Mouse (Mus musculus): ENCODE measurements around the gene Atoh8.

Gene Atoh8

DNA sequence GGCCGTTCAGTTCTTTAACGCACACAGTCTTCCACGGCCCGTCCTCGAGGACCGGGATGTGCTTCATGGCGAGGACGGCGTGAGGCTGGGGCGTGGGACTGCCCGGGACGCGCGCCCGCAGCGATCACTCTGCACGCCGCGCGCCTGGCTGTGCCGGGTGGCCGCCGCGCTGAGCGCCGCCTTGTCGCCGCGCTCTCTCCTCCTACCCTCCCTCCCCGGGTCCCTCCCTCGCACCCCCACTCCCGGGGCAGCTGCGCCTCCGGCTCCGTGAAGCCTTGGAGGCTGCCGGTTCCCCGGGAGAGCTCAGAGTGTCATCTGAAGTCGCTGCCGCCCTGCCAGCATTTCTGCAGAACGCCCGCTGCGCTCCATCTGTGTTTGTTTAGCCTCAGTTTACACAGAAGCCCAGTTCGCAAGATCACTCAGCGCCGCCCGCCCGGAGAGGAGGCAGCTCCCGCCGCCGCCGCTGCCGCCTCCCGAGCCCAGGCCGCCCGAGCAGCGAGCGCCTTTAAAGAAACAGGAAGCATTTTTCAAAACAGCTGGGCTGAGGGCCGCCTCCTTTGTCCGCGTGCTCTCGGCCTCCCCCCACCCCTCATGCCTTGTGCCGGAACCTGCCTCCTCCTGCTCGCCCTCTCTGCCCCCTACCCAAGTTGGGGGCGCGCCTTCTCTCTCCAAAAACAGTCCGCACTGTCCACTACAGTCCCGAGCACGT is at the start of gene Atoh8:
TSS of gene Atoh8 (minus strand) at position 480 of the 709 bp plus-strand sequence.
- DNase-seq (ENCODE audit: low spot score): peak; percentile 82

DNA sequence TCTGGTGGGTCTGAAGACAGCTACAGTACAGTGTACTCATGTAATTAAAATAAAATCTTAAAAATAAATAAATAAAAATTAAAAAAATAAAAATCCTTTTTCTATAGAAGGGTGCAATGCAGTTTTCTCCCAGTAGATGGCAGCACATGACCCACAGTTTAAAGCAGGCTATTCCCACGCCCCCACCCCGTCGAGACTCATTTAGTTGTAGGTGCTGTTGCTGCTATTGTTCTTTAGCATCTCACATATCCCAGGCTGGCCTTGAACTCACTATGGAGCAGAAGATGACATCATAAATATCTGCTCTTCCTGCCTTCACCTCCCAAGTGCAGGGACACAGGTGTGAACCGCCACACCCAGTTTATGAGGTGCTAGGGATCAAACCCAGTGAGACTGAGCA is 48.5 kb upstream of the Atoh8 start:
- peak; percentile 65 for DNase-seq (ENCODE audit: low spot score)

DNA sequence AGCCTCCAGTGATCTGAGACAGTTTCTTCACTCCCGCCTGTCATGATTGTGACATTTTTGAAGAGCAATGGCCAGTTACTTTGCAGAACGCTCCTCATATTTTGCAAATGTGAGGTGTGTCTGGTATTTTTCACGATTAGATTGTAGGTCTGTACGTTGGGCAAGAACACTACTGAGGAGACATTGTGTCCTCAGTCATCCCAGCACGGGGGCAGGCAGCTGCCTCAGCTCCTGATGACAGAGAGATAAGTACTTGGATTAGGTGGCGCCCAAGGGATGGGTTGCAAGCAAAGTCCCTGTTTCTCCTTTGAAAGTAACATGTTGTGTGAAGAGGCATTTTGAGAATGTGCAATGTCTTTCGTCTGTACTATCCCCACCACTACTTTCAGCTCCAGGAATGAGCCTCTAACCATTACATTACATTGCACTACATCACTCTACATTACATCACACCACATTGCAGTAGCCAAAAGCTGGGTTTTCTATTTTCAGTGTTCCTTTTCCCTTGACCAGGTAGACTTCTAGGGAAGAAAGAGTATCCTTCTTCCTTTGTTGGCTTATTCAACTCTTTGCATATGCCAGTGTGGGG is 45.1 kb upstream of the Atoh8 start:
- DNase-seq (ENCODE audit: low spot score): no peak

DNA sequence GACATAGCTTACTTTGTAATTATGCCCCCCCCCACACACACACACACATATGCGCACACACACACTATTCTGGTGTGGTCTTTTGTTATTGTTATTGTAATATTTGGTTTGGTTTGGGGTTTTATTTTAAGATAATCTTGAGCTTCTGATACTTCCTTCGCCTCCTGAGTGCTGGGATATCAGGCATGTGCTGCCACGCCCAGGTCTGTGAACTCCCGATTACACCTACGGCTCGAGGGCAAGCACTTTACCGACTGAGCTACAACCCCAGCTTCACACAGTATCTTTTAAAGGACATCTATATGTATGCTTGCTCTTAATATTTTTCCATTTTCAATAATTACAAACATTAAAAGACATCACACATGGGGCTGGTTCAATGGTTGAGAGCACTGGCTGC is 44.1 kb upstream of the Atoh8 start:
- DNase-seq (ENCODE audit: low spot score): no peak

DNA sequence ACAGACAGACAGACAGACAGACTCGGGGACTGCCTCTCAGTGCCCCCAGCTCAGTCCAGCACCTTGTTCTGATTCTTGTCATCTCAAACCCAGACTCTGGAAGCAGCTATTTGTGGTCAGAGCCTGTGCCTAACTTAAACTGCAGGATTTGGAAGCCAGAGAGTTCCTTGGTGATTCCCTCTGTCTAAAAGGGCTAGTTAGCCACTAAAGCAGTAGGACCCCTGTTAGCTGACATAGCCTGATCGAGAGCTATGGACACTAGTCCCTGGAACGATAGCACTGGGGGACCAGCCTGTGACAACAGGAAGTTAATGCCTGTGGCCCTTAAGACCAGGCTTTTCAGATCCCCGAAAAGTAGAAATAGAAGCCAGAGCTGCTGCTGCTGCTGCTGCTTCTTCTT is 43.5 kb upstream of the Atoh8 start:
- DNase-seq (ENCODE audit: low spot score): no peak

DNA sequence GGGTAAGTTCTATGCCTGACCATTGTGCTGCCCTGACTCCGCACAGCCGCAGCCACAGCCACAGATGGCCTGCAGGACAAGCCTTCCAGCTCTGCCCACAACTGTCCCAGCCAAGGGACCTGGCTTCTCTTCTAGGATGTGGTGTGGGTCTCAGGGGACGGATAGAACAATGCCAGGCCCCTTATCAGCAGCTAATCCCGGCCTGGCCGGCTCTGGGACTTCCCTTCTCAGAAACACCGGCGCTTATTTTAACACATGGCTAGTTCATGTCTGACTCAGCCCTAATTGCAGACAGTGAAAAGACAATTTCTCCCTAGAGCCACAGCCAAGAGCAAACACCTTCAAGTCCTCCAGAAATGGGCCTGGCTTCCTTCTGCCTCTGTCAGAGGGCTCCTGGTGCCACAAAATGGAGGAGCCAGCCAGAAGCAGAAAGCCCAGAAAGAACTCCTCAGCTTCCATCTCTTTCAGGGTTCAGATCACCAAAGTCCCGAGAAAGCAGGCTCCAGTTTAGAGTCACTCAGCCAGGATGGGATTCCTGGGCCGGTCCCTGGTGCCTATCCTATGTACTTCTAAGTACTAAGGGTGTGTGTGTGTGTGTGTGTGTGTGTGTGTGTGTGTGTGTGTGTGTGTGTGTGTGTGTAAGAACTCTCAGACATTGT is 42.3 kb upstream of the Atoh8 start:
- DNase-seq (ENCODE audit: low spot score): no peak

DNA sequence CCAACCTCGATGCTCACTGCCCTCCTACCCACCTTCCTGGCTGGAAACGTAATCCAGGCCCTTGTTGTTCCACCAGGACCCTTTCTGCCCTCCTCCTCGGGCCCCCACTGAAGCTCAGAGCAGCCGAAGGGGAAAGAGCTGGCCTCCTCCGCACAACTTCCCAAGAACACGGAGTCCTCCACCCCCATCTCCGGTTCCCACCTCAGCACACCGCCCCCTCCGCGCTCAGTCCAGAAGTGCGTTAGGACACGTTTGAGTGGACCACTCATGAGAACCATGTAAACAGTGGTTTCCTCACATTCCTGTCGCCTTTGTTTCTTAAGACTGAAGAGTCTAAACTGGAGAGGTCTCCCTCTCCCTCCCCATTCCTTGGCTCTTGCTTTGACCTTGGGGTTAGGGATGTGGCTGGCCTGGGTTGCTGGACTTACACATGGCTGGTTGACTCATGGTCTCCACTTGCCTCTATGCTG is 41.6 kb upstream of the Atoh8 start:
- no peak for DNase-seq (ENCODE audit: low spot score)

DNA sequence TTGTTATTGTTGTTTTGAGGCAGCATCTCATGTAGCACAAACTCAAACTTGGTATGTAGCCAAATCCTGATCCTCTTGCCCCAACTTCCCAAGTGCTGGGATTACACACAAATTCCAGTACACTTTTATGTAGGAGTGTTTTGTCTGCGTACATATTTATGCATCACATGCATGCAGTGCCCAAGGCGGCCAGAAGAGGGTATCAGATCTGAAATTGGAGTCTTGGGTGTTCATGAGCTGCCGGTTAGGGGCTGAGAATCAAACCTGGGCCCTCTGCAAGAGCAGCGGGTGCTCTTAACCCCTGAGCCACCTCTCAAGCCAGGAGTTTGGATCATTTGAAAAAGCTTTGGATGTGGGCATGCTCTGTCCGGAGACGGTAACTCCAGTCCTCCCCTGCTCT is 40.8 kb upstream of the Atoh8 start:
- DNase-seq (ENCODE audit: low spot score): no peak

DNA sequence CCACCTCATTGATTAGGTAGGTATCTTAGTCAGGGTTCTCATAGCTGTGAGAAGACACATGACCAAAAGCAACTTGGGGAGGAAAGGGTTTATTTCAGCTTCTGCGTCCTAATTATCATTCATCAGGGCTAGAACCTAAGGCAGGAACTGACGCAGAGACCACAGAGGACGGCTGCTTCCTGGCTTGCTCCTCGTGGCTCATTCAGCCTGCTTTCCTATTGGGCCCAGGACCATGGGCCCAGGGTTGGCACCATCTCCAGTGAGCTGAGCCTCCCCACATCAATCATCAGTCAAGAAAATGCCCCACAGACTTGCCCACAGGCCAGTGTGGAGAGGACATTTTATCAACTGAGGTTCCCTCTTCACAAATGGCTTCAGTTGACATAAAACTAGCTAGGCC is 40.1 kb upstream of the Atoh8 start:
- no peak for DNase-seq (ENCODE audit: low spot score)

DNA sequence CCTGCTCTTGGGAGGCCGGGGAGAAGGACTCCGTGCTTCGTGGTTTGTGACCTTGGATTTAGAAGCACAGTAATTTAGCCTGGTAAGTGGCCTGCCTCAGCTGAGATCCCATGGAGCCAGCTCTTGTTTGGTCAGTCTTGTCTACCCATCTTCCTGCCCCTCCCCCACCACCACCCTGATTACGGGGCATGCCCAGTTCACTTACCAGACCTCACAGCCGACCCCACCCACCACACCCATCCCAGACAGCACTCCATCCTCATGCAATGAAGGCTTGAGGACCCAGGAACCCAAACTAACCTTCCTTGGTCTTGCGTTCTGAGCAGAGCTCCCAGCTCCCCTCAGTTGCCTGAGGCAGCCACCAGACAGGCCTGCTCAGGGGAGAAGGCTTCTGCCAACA is 37.8 kb upstream of the Atoh8 start:
- no peak for DNase-seq (ENCODE audit: low spot score)

DNA sequence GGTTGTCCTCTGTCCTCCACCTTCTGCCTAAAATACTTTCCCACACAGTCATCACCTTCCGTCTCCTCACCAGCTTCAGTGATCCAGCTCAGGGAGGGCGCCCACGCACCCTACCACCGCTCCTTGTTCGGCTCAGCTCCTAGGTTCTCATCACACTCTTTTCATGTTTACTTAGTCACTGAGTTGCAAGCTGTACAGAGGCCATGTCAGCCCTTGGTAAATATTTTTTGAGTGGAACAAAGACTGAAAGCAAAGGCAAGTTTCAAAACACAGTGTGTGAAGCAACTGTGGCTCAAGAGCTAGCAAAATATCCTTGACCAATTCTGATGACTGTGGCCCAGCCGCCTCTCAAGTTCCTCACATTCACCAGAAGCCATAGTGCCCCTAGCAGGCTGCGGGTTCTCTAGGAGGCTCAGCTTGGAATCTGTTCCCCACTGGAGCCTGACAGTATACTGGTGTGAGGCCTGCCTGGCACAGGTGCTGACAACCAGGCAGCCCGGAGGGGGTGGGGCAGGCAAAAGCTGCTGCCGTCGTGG is 36.9 kb upstream of the Atoh8 start:
- DNase-seq (ENCODE audit: low spot score): no peak

DNA sequence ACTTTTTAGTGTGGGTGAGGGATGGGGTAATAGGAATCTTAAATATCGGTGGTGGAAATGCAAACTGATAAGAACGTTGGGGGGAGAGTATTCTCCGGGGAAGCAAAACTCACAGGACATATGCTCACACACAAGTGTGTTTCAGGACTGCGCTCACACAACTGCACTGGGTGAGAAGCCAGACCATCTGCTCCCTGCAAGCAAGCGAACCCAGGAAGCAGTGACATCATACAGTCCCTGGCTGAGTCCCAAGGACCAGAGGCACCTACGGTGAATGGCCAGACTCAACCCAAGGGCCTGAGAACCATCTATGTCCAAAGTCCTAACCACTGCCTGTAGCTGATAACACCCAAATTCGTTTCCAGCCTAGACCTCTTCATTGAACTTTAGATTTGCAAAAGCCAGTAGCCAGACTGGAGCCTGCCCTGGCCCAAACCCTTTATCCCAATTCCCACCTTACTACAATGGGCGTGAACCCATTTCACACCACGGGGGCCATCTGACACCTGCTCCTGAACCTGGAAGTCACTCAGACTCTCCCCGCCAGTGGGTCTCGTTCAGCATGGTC is 35.7 kb upstream of the Atoh8 start:
- DNase-seq (ENCODE audit: low spot score): no peak

DNA sequence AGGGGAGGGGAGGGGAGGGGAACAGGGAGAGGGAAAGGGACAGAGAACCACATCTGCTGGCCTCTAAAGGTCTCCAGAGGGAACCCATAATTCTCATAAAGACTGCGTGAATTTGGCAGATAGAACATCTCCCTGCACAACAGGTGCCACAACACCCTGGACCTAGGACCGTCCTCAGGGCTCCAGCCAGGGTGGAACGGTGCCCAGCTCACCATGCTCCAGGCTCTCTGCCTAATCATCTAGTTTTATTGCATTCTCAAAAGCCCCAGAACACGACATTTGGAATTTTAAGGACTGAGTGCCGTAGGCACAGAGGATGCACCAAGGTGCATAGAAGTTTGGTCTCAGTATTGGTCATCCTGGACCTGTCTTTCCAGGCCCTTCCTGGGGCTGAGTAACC is 34.9 kb upstream of the Atoh8 start:
- DNase-seq (ENCODE audit: low spot score): no peak

DNA sequence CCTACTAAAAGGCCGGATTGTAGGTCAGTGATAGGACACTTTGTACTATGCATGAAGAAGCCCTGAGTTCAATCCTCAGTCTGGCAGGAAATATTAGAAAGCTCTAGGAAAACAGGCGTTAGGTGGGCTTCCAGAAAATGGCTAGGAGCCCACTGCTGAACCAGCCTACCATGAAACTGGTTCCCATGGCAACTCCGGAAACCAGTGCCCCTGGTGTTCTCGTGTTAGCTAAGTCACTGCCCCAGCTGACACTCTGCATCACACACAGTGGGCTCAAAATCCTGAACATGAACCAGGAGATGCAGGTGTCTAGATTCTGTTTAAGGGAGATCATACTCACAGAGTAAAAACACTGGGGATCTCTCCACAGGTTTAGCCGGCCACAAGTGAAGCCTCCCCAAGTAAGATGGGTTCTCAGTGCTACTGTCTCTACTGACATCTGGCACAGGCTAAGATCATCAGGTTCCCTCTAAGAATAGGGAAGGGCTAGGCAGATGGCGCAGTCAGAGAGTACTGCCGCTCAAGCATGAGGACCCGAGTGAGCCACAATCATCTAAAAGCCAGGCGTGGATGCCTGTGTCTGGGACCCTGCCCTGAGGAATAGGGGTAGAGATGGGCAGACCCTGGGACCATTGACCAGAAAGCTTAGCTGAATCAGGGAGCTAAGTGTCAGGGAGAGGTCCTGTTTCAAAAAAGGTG is 32.9 kb upstream of the Atoh8 start:
- DNase-seq (ENCODE audit: low spot score): no peak

DNA sequence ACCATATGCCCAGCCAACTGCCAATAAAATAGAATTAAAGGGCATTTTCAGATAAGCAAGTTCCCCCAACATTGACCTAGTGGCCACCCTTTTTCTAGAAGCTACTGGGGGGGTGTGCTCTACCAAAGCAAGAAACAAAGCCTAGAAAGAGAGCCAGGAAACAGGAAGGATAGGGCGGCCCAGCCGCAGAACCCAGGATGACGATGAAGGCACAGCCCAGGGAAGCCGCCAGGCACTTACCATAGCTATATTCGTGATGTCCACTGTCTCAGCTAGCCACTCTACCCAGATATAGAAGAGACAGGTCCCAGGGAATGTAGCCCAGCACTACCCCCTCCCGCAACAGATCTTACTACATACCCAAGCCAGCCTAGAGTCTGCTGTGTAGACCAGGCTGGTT is 30.3 kb upstream of the Atoh8 start:
- DNase-seq (ENCODE audit: low spot score): no peak

DNA sequence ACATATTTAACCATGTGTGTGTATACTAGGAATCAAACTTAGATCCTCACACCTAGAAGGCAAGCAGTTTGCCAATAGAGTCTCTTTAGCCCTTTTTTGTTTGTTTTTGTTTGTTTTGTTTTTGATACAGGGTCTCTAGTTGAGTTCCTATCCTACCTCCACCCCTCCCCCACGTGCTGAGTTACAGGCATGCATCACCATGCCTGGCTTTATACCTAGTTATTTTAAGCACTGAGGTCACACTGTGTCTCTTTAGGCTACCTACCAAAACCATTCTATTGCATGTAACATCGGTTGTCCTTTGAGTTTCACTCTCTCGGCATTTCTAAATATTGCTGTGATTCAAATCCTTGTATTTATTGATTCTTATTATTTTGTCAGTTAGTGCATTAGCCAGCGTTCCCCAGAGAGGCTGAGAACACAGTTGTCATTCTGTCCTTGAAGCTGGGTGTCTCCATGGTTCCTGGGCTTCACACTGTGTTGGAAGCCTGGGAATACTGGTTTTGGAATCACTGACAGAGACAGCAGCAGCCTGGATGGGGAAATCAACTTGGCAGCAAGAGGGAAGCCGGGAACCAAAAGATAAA is 28.4 kb upstream of the Atoh8 start:
- no peak for DNase-seq (ENCODE audit: low spot score)

DNA sequence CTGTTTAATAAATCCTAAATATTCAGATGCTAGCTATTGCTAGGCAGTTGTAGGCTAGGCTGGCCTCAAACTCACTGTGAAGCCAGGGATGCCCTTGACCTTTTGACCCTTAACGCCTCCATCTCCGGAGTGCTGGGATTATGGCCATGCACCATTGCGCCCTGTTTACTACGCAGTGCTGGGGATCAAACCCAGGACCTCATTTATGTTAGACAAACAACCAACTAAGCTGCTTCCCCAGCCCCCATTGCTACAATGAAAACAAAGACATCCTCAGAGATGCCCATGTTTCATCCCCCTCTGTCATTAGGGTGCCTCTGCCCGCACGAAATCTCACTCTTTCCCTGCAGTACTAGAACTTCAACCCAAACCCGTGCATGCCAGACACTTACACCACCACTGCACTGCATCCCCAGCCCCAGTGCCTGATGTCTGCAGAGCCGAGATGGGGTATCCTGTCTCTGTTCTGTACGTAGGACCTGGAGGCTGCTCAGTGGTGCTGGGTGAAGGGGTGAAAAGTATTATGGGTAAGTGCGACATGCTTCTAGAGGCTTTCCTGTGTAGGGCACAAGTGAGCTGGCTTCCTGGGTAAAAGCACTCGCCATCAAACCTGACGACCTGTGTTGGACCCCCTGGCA is 26.4 kb upstream of the Atoh8 start:
- no peak for DNase-seq (ENCODE audit: low spot score)

DNA sequence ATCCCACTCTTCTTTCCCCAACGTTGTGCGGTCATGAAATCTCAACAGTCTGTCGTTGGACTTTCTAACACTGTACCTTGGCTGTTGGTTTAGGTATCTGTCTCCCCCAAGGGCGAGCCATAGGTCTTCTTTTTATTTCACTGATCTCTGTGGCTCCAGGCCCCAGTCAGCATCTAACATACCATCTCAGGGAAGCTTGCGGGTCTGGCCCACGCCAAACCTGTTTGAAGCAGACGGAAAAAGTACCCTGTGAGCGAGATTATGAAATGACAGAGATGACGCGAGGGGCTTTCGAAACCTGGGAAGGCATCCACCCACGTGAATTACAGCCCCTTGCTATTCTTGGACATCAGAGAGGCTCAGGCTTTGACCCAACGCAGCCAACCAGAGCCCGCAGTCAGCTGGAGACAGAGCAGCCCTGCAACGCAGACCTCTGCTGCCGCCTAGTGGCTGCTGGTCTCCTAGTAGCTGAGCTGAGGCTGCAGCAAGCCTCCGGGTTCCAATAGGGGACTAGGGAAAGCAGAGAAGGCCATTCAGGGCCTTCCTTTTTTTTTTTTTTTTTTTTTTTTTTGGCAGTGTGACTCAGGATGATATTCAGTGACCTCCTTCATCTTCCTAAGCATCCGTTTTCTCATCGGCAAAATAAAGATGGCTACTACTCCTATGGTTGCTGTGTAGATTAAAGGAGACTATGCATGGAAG is 25.8 kb upstream of the Atoh8 start:
- DNase-seq (ENCODE audit: low spot score): peak; percentile 94

DNA sequence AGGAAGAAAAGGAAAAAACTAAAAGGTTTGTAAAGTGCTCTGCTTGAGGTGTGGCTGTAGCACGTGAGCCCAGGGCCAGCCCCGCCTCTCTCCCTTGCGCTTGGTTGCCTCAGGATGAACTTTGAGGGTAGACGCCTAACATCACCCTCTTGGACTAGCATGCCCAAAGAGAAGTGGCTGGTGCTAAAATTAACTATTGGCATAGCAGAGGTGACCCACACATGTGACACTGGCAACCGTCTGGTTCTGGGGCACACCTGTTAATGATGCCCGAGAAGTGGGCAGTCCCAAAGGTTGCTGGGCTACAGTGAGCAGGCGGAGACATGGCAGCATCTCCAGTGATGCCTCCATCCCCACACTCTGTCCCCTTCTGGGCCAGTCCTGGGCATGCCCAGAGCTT is 24.1 kb upstream of the Atoh8 start:
- no peak for DNase-seq (ENCODE audit: low spot score)

DNA sequence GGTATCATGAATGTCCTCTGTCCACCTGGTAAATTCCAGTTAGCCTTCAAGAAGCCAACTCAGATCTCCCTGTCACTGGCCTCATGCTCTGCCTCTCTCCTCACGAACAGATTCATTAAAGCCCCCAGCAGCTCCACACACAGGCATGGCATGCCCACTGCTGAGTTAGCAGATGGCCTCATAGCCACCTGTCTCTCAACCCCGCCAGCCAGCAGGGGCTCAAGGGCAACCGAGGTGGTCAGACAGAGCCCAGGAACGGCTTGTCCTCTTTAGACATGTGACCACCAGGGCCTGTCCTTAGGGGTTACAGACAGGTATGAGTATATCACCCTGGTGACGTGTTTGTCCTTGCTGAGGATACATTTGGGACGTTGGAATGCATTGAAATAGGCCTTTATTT is 19.9 kb upstream of the Atoh8 start:
- DNase-seq (ENCODE audit: low spot score): no peak

DNA sequence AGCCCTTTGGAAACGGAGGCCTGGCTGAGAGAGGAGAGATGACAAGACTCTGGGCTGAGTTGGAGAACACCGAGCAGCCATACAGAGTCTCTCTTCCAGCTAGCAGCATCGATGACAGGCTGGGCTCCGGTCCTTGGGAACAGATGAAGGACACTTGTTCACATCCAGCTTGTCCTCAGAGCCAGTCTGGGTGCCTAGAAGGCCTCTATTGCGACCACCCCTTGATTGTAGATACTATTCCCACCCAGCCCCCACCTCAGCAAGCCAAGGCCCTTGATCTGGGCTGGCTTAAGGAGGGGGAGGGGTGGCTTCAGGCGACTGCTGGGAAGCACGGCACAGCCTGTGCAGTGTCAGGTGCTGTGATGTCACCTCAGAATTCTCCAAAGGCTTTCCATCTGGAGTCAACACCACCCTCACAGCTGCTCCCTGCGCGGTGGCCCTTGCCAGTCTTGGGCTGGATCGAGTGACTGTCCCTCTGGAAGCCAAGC is 19.3 kb upstream of the Atoh8 start:
- DNase-seq (ENCODE audit: low spot score): no peak

All from embryo, embryonic 10.5 days (tissue).